Mouse (Mus musculus): Measurements from ENCODE around the gene Plp2.

- TF ChIP-seq GATA1 (IDR thresholded peaks at IDR 0.05; ENCODE audit: borderline replicate concordance, low read length), result no peak
- TF ChIP-seq FLI1 (IDR thresholded peaks at IDR 0.05; ENCODE audit: low read length), result no peak
These were observed 1.5 kb upstream of the Plp2 start for GRCm38 (mm10) chrX:7672739-7673138.
